Mouse (Mus musculus) liver, postnatal 0 days (tissue): ENCODE data around the gene Scd4.

Experiments
- CTCF ChIP-seq: sonication (generic); IDR thresholded peaks from 2 replicates; pipeline ENCODE4 v1.5.1; 2016; ENCODE audit warnings: antibody characterized with exemption, low read depth
- EP300 ChIP-seq: IDR thresholded peaks from 2 replicates; pipeline ENCODE4 v1.6.1; 2016; ENCODE audit warnings: antibody characterized with exemption, low read depth, mild to moderate bottlenecking

- TF ChIP-seq CTCF: no peak
- TF ChIP-seq EP300: no peak
Measured at GRCm38 (mm10) chr19:44304419-44304818, 28.5 kb upstream of the Scd4 start.
